Mouse (Mus musculus) cerebellum, adult (tissue): Measurements from ENCODE around the gene Selp.

Source experiments
- ATAC-seq: cut with Nextera tagmentation; 2 replicates; pipeline ENCODE4 v1.9.2; 2017; ENCODE audit warnings: mild to moderate bottlenecking, moderate library complexity, mixed read lengths; ENCODE audit not compliant: insufficient number of reproducible peaks, low FRiP score, low TSS enrichment

Gene Selp

GRCm38 (mm10) chr1:164114947-164115493 lies at the start of gene Selp:
Gene Selp (plus strand): TSS chr1:164115264.
- ATAC-seq: no peak

DNA sequence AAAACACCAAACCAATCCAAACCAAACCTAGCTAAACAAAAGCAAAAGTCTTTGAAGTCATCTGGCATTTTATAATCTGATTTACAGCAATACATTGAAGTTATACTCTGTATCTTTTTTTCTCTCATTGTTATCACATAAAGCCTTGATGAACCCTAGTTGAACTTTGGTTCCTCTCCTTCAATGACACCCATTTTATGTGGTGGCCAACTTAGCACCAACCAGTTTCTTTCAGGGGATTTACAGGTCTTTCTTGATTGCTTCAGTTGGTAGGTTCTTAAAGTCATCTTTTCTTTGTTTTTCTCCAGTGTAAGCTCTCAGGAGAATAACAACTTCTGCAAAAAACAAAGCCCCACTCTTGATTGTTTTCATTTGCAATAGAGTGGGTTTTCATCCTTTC lies 45.8 kb upstream of the Selp start:
- ATAC-seq: no peak

- ATAC-seq: no peak
These were observed 44.6 kb upstream of the Selp start for GRCm38 (mm10) chr1:164070461-164070860.

DNA sequence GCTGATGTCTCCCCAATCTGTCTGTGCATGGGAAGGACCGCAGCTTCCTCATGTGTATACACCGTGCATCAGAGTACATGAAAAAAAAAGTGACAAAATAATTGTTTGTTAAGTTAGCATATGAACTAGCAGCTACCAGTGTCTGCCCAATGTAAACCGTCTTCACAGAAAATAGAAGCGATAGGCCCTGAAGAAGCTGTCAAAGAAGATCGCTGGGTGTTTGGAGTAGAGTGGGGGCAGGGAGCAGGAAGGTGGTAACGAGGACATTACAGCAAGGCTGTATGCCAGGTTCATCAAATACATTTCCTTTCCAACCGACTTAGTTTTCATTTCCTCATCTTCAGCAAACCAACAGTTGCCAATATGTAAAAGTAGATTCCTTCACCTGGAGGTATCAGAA lies 44.0 kb upstream of the Selp start:
- no peak for ATAC-seq

GRCm38 (mm10) chr1:164072001-164072400 lies 43.1 kb upstream of the Selp start:
- no peak for ATAC-seq

GRCm38 (mm10) chr1:164073091-164073490 lies 42.0 kb upstream of the Selp start:
- ATAC-seq: no peak

GRCm38 (mm10) chr1:164073803-164074202 lies 41.3 kb upstream of the Selp start:
- ATAC-seq: no peak

DNA sequence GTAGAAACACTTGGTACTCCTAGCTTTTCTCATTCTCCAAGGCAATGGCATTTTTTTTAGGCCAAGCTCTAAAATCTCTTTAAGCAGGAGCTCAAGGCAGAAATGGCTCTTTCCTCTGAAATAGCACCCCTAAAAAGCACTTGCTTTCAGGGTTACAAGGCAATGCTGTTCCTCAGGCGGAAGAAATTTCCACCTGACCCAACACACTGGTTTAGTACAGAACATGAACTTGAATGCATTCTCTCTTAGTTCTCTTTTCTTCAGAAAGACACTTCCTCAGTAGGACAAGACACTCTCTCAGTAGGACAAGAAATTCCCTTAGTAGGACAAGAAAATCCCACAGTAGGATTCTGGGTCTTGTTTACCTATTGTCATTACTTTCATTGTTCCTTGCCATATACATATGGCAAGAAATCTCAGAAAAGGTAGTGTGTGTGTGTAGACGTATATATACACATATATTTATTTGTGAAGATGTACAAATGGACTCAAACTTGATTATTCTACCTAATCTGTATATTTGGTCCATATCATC lies 40.4 kb upstream of the Selp start:
- no peak for ATAC-seq

- no peak for ATAC-seq
These were observed 39.6 kb upstream of the Selp start for GRCm38 (mm10) chr1:164075416-164075815.

DNA sequence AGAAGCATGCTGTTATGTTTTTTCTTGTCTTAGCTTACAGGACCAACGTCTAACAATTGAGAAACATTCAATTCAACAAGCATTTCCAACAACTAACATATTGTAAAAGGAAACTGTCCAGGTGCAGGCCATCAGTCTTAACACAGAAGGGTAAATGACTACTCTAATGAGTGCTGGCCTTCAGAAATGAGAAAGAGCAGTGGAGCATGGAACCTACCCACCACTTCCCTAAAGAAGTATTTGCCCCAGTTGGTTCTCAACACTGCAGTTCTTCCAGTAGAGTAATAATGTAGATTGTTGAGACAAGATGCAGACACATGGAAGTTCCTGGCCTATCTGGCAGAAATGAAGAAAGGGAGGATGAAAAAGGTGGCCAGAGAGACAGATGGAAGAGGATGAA lies 38.6 kb upstream of the Selp start:
- ATAC-seq: no peak

DNA sequence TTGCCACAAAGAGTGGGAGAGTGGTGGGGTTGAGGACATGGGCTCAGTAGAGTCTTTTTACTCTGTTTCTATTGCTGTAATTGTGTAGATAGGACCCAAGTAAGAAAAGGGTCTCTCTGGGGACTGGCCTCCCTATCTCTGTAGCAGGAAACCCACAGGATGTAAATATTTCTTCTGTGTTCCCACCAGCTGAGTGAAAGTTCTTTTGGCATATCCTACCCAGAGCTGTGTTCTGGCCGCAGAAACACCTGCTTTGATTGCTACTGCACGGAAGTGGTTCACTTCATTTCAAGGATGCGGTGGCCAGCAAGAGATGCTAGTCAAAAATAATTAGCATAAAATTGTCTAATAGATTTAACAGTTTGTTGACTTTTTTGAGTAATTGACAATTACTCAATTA lies 38.0 kb upstream of the Selp start:
- ATAC-seq: no peak

DNA sequence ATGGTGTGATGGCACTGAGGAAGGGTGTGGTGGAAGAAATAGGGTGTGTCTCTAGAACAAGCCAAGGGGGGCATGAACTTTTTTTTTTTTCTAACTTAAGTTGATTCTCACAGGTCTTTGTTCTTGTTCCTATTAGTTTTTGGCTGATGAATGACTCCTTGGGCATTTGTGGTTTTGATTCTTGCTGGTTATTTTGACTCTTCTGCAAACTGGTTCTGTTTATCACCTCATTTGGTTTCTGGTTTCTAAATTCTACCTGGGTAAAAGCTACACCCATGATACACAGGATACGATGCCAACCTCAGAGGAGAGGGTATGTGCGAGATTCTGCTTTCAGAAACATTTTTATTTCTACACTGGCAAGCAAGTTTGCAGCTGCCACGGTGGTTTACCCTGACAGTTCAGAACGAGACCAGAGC lies 36.7 kb upstream of the Selp start:
- ATAC-seq: no peak

- no peak for ATAC-seq
These were observed 36.0 kb upstream of the Selp start for GRCm38 (mm10) chr1:164079091-164079490.

DNA sequence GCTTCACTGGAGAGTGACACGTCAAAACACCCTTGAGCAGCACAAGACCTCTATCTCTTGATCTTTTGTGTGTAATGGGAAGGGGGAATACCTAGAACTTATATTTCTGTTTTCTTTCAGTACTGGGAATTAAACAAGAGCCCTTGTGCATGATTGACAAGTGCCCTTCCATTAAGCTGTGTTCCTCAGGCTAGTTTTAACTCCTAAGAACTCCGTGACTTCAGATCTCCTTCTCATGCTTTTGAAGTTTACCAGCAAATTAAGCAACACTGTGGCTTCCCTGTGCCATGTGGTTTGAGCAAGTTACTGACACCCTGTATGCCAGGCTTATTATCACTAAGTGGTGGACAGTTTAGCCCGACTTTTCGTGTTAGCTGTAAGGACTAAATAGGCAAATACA lies 32.0 kb upstream of the Selp start:
- no peak for ATAC-seq

GRCm38 (mm10) chr1:164086797-164087196 lies 28.3 kb upstream of the Selp start:
- no peak for ATAC-seq

- no peak for ATAC-seq
These were observed 27.2 kb upstream of the Selp start for GRCm38 (mm10) chr1:164087872-164088271.

- ATAC-seq: no peak
These were observed 18.3 kb upstream of the Selp start for GRCm38 (mm10) chr1:164096780-164097179.

DNA sequence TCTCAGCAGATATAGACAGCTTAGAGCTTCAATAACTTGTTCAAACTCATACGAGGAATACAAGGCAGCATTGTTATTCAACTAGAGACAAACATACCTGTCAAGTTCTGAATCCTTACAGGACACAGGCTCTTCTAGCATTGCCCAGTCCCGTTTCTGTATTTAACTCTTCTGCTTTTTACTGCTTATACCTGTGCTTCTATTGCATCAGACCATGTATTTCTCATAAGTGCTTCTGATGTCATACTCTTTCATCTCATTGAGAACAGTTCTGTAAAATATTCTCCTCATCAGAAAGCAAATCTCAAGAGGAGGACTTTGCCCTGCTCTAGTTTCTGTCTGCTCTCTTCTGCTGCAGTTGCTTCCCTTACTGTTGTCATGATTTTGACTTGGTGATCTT lies 17.2 kb upstream of the Selp start:
- no peak for ATAC-seq

DNA sequence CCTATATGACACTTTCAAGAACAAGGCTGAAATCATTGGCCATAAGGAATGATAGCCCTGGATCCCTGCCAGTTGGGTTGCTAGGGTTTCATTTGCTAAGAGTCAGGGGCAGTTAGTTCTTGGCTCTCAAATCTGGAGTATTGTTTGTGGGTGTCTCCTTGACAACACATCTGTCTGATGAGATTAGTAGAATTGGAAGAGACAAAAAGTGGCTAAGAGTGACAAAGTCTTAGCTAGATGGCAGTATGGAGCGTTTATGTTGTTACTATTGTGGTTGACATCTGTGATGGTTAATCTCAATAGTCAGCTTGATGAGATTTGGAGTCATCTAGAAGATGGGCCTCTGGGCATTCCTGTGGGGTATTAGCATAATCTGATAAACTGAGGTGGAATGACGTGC lies 16.7 kb upstream of the Selp start:
- no peak for ATAC-seq

- ATAC-seq: no peak
These were observed 5.3 kb upstream of the Selp start for GRCm38 (mm10) chr1:164109763-164110162.

DNA sequence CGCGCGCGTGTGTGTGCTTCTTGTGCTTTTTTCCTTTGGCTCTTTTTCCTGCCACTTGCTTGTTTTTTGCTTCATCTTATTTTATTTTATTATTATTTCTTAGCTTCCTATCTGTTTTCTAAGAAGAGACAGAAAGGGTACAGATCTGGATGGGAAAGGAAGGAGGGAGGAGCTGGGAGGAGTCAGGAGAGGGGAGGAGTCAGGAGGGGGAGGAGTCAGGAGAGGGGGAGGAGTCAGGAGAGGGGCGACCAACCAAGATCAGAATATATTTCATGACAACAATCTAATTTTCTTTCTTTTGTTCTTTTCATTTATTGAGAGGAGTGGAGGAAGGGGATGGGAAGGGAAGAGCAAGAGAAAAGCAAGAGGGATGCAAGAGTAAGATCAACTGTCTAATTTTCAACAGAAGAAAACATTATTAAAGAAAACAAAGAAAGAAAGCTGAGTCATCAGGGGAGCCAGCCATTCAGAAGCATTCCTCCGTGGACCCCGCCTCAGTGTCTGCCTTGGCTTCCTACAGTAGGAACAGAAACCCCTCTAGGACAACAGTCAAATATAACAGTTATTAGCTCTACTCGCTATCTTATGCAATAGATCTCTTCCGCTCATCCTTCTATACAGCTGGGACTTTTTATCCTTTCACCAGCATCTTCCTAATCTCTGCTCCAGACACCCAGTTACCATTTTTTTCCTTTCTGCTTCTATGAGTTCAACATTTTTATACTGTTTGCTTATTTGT lies 4.3 kb upstream of the Selp start:
- ATAC-seq: no peak

- ATAC-seq: no peak
These were observed 784 bp upstream of the Selp start for GRCm38 (mm10) chr1:164114280-164114679.
